Mouse (Mus musculus) bone marrow macrophage, adult 2 months (primary cell): ENCODE data around the gene Blvra. TPM values are rescaled to one million over a fixed set of nuclear protein-coding genes. Genes with fewer than 3 reads are reported as not detected.

Experiments used
- H3K27ac ChIP-seq: 2 replicates; pipeline ENCODE4 v1.5.1; 2012; ENCODE audit warnings: low read depth, low read length; ENCODE audit not compliant: insufficient read depth
- H3K4me1 ChIP-seq: 2 replicates; pipeline ENCODE4 v1.6.1; 2012; ENCODE audit warnings: low read length; ENCODE audit not compliant: control insufficient read depth, insufficient read depth
- H3K4me3 ChIP-seq: 2 replicates; pipeline ENCODE4 v1.5.1; 2012; ENCODE audit warnings: mild to moderate bottlenecking, low read length, moderate library complexity; ENCODE audit not compliant: insufficient read depth
- CTCF ChIP-seq: IDR thresholded peaks from 2 replicates; pipeline ENCODE4 v1.5.1; 2012; ENCODE audit warnings: low read depth, mild to moderate bottlenecking, low read length, moderate library complexity
- POLR2A ChIP-seq: IDR thresholded peaks from 2 replicates; pipeline ENCODE4 v1.6.1; 2012; ENCODE audit warnings: mild to moderate bottlenecking, low read depth, low read length, borderline replicate concordance
- polyA plus RNA-seq: library from polyadenylated mRNA; stranded (reverse); fragments of >200 nt; gene quantifications from 2 replicates; pipeline ENCODE4 v1.2.4, GENCODE M21; 2012; ENCODE audit not compliant: missing spikeins, insufficient read depth, insufficient read length

Blvra gene
- polyA plus RNA-seq, 1 experiment = 215 TPM

DNA sequence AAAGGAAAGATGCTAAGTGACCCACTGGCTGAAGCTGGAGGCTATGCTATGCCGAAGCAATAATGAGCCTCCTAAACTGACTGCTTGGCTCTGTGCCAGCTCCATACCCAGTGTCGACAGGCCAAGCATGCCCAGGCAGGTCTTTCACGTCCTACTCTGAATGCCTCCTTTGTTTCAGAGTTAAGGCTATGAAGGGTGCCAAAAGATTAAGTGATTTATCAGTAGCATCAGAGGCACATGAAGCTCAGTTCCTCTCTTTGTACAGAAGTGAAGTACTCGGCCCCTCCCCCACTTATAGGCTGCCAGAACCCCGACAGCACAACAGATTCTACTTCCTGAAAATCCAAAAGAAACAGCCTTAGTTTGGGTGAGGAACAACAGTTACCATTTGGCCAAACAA is 66.5 kb downstream of the Blvra start:
- H3K4me1 ChIP-seq = peaks cover 39% of the 10 kb centered on the region
- 0 out of 2 replicates have a peak overlapping the region, but pooled peaks have one; percentile 3 for H3K4me3 ChIP-seq
- H3K27ac ChIP-seq = peak overlapping the region; percentile 92
- no peak for TF ChIP-seq CTCF
- TF ChIP-seq POLR2A = no peak

DNA sequence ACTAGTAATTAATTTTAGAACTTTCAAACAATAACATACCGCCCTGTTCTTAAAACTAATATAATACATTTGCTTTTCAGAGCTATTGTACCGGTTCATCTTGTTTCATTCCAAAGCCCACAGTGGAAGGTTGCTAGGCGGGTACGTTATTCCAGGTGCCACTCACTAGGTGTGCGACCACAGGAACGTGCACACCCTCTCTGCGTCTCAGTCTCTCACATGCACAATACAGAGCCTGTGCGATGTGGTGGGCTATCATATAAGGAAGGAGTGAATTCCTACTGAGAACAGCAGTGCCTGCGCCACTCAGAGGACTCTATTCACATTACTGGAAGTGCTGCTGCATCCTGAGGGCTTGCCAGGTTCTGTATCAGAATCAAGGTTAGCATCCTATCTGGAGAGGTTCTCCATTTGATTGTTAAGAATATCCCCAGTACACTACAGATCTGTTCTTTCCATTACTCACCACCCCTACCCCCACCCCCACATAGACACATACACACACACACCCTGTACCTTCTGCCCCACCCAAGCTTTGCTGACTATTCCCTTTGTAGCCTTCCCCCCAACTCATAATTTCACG is 67.5 kb downstream of the Blvra start:
- no peak overlapping the region for H3K27ac ChIP-seq
- no peak overlapping the region for H3K4me3 ChIP-seq
- TF ChIP-seq POLR2A = no peak
- no peak for TF ChIP-seq CTCF
- H3K4me1 ChIP-seq = peaks cover 34% of the 10 kb centered on the region

DNA sequence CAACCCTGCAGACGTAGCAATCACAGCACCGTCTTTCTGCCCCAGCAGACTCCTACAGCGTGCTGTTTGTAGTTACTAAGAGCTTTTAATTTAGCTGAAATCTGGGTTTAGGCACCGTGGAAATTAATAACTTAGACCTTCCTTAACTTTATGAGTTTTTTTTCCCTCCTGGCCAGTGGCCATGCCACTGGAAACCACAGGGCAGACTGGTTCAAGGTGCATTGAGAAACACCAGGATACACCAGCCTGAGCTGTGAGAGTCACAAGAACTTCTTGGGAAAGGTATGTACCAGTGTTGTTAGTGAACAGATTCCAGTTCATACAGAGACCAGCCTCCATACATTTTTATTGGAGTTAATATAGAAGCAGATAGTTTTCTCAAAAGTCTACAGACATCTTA is 68.0 kb downstream of the Blvra start:
- TF ChIP-seq CTCF (no peak), POLR2A (no peak)
- peaks cover 35% of the 10 kb centered on the region for H3K4me1 ChIP-seq
- H3K4me3 ChIP-seq = no peak overlapping the region
- no peak overlapping the region for H3K27ac ChIP-seq

DNA sequence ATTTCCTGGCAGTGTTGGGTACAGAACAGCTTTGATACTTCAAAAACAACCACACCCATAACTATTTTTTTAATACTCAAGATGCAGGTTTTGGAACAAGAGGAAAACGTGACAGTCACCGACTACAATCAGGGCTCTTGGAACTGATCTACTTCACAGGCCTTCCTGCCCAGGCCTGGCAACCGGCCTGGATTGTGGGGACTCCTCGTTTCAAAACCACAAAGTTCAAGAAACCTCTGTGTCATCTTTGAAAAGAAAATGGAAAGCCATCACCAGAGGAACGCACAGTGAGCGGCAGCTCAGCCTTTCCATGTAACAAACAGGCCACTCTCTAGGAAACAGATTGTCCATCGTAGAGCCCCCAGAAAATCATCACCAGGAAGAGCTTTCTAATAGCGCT is 68.6 kb downstream of the Blvra start:
- H3K27ac ChIP-seq = no peak overlapping the region
- peaks cover 40% of the 10 kb centered on the region for H3K4me1 ChIP-seq
- TF ChIP-seq POLR2A = no peak
- no peak for TF ChIP-seq CTCF
- no peak overlapping the region for H3K4me3 ChIP-seq

DNA sequence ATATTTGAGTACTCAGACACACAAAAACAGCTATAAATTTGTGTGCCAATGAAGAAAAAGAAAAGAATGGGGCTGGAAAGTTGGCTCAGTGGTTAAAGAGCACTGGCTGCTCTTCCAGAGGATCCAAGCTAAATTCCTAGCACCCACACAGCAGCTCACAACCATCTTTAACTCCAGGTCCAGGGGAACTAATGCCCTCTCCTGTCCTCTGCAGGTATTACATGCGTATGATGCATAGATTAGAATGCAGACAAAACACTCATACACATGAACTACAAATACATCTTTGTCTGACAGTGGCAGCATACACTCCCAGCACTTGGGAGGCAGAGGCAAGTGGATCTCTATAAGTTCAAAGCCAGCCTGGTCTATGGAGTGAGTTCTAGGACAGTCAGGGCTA is 69.1 kb downstream of the Blvra start:
- Histone ChIP-seq H3K4me1 (peaks cover 40% of the 10 kb centered on the region), H3K27ac (no peak overlapping the region), H3K4me3 (no peak overlapping the region)
- TF ChIP-seq CTCF (no peak), POLR2A (no peak)

DNA sequence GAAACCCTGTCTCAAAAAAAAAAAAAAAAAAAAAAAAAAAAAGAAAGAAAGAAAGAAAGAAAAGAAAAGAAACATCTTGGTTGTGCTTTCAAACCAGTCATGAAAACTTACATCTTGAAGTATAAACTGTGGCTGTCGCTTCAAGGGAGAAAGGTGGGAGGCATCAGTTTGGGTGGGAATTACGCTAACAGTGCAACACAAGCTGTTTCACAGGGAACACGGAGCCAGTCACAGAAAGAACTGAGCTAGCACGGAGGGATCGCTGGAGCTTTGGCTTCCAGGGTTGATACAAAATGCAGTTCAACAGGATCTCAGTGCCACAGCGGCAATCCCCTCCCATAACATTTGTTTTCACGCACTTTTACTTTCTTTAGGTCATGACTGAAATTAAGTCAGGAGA is 69.5 kb downstream of the Blvra start:
- TF ChIP-seq CTCF (no peak), POLR2A (no peak)
- Histone ChIP-seq H3K4me1 (peaks cover 40% of the 10 kb centered on the region), H3K27ac (no peak overlapping the region), H3K4me3 (no peak overlapping the region)

DNA sequence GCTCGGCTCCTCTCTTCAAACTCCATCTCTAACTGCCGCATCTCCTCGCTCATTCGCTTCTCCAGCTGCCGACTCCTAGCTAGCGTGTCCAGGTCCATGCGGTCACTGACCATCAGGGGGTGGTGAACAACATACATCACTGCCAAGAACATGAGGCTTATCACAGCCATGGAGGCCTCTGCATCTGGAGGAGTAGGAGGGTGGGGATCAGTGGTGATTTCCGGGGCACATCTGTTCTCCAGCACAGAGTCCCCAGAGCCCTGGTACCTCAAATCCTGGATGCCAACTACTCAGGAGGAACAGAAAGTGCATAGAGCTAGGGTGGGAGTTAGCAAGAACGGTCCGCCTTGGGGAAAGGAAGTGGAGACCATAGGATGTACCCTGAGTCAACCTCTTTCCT is 71.6 kb downstream of the Blvra start:
- Histone ChIP-seq H3K4me1 (peaks cover 29% of the 10 kb centered on the region), H3K4me3 (peak overlapping the region; percentile 94), H3K27ac (no peak overlapping the region)
- no peak for TF ChIP-seq CTCF
- TF ChIP-seq POLR2A = no peak

DNA sequence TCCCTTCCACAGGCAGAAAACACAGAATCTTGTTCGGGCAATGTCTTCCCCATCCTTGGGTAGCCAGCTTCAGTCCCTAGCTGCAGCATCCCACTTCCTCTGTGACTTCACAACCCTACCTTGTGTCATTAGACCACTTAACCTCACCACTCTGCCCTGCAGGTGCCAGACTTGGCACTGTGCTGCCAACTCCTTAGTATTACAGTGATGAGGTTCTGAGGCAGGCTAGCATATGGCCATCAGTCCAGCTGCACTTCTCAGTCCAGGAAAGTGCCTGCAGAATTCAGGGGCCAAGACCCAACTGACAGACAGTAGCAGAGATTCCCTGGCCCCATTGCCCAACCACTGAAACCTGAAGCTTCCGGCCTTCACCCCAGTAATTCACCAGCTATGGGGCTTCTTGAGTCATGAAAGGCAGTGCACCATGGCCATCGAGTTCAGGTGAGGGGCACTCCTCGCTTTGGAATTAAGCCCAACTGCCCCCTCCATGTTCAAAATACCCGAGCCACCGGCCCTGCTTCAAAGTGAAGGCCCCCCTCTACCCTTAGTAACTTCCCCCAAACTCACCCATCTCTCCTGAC is 72.2 kb downstream of the Blvra start:
- Histone ChIP-seq H3K27ac (peak overlapping the region; percentile 25; the same call in 1 of the 2 replicates), H3K4me1 (peaks cover 26% of the 10 kb centered on the region), H3K4me3 (peak overlapping the region; percentile 94)
- TF ChIP-seq CTCF (no peak), POLR2A (no peak)

DNA sequence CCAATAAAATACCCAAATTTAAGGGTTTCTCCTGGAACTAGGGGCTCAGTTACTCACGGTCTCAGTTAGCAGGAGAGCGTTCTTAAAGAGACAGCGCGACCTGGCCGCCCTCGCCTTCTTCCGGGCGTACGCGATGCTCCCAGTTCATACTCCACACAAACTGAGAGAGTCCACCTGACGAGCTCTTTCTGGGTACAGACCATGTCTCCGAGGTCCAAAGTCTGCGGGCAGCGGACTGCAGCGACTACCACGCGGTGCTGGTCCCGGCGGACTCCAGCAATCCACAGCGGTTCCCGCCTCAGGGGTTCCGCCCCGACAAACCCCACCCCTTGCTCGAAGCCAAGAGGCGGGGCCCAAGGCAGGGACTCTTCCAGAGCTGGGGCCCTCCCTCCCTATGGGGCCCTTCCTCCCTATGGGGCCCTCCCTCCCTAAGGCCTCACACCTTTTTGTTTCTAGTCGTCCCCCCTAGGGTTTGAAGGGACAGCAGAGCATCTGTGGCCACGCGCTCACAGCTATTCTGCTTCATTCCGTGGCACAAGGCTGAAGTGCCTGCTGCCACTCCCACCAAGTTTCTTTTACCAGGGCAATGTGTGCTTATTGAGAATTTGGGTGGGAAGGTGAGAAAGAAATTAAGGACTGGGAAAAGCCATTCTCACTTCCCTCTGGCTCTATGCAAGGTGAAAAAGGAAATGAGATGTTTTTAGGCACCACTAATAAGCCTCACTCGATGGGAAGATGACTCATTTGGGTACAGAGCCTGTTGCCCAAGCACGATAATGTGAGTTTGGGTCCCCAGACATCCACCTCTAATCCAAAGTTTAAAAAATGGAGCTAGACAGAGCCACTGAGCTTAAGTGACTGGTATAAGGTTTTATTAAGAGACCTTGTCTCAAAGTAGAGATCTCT is 72.9 kb downstream of the Blvra start, which contains the start of gene Itpripl1:
TSS of gene Itpripl1 (minus strand) at position 285 of the 906 bp plus-strand sequence.
- TF ChIP-seq CTCF (no peak), POLR2A (peak; percentile 66; the same call in 1 of the 2 replicates)
- Histone ChIP-seq H3K4me3 (peak within 1 kb of the TSS; percentile 94), H3K27ac (peak within 1 kb of the TSS; percentile 25; the same call in 1 of the 2 replicates), H3K4me1 (peaks cover 19% of the 10 kb centered on the region)

DNA sequence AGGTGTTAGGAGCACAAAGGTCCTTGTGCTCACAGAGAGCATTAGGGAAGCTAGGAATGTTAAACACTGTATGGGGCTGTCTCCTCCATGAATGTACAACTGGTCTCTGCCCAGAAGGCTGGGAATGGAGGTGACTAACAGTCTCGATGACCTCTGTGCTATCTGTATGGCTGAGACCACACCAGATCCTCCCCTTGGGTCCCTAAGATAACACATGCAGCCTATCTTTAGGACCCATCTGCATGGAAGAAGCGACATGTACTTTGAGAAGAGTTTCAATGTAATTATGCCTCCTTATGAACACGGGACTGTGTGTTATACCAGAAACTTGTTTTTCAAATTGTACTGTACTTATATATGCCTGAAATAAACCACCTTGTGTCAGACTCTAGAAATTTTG is 75.2 kb downstream of the Blvra start:
- TF ChIP-seq CTCF (no peak), POLR2A (no peak)
- no peak overlapping the region for H3K27ac ChIP-seq
- H3K4me1 ChIP-seq = peaks cover 15% of the 10 kb centered on the region
- no peak overlapping the region for H3K4me3 ChIP-seq

Other genes with a start within 250 kb of the Blvra start
- 53.2 and 55.1 TPM in 2 replicates for gene Trpm7, start 194.4 kb upstream of the Blvra start, polyA plus RNA-seq
- gene Sppl2a, start 137.4 kb upstream of the Blvra start, polyA plus RNA-seq = 104 and 127 TPM in 2 replicates
- gene Ap4e1, start 61.9 kb upstream of the Blvra start, polyA plus RNA-seq = 13.0 and 14.1 TPM in 2 replicates
- gene Ncaph, start 63.3 kb downstream of the Blvra start, polyA plus RNA-seq = 32.5 and 33.3 TPM in 2 replicates
- gene Itpripl1, start 72.8 kb downstream of the Blvra start, polyA plus RNA-seq = 23.8 and 26.6 TPM in 2 replicates
- gene 1810024B03Rik, start 137.6 kb downstream of the Blvra start, polyA plus RNA-seq = 1.9 and 2.0 TPM in 2 replicates
- gene Snrnp200, start 137.7 kb downstream of the Blvra start, polyA plus RNA-seq = 34.6 and 44.1 TPM in 2 replicates
- 44.6 and 48.8 TPM in 2 replicates for gene Ciao1, start 177.2 kb downstream of the Blvra start, polyA plus RNA-seq
- gene Tmem127, start 177.2 kb downstream of the Blvra start, polyA plus RNA-seq = 41.6 and 46.2 TPM in 2 replicates
- 35.5 and 36.7 TPM in 2 replicates for gene Stard7, start 199.6 kb downstream of the Blvra start, polyA plus RNA-seq